Mouse (Mus musculus): ENCODE results near the gene Pak2. TPM values are rescaled to one million over a fixed set of nuclear protein-coding genes. Genes with fewer than 3 reads are reported as not detected.

Pak2 gene
- total RNA-seq, 1 experiment, result 26.9 TPM

DNA sequence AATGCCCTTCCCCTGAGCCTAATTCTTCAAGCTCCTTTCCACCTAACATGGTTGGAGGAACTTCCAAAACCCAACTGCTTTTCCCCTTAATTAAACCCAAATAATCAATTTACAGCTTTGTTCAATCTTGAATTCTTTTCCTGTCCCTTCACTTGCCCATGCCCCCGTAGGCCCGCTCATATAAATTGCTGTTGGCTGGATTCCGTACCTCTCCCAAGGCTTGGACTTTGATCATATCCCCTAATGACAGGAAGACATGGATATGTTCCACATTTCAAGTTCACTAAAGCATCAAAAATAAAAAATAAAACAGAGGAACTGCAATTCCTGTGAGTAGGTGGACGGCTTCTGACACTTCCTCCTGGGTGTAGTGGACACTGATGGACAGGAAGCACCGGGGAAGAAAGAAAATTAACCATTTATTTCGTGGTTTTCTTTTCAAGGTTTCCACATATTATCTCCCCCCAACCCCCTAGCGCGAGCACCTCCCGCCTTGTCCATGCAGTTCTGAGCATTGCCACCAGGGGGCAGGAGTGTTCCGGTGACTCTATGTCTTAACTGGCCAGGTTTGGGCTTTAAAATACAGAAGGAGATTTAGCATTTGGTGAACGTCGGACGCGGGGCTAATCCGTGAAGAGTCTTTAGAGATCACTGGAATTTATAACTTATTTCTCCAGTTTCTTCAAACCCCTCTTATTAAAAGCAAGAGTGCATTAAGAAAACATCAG, 36.0 kb upstream of the Pak2 start:
- no peak for TF ChIP-seq HCFC1 (IDR thresholded peaks at IDR 0.05; ENCODE audit: borderline replicate concordance, insufficient read depth, low read length)
- TF ChIP-seq MAFK (IDR thresholded peaks at IDR 0.05; ENCODE audit: insufficient read depth, low read depth, low read length), result no peak
- peak; percentile 10; the same call in 1 of the 2 replicates for TF ChIP-seq ZC3H11A (IDR thresholded peaks at IDR 0.05; ENCODE audit: borderline replicate concordance, low read depth, low read length)
- no peak for TF ChIP-seq CHD2 (IDR thresholded peaks at IDR 0.05; ENCODE audit: low read depth, low read length)
- no peak for TF ChIP-seq ZNF384 (IDR thresholded peaks at IDR 0.05; ENCODE audit: low read depth, low read length)
- DNase-seq (ENCODE audit: low read depth, low spot score), result no peak
- H3K9ac ChIP-seq (ENCODE audit: insufficient read depth, low read depth, low read length, poor library complexity, severe bottlenecking), result no peak overlapping the region
- H3K27ac ChIP-seq (ENCODE audit: insufficient read depth, low read depth, low read length, poor library complexity, severe bottlenecking), result no peak overlapping the region; the same call in 1 of the 2 replicates
- H3K4me3 ChIP-seq (ENCODE audit: insufficient read depth in 1 of 2, low read depth in 1 of 2, low read length in 2 of 2, poor library complexity in 1 of 2, severe bottlenecking in 1 of 2), result no peak overlapping the region
- in situ Hi-C loops (cut with MboI; ENCODE audit: low sequenced_read_pairs in 2 of 2, unreplicated experiment in 2 of 2), result no loop called here
- H3K36me3 ChIP-seq (ENCODE audit: control insufficient read depth, insufficient read depth, low read length, poor library complexity, severe bottlenecking), result no peaks in the 10 kb centered on the region
- H3K9me3 ChIP-seq (ENCODE audit: control insufficient read depth, insufficient read depth, low read depth, low read length), result no peaks in the 10 kb centered on the region
- peaks cover 0 to 12% of the 10 kb centered on the region in 2 experiments; a peak in 1 of 4 replicates for H3K4me1 ChIP-seq (ENCODE audit: control insufficient read depth in 2 of 2, insufficient read depth in 2 of 2, low read length in 2 of 2, poor library complexity in 1 of 2)

DNA sequence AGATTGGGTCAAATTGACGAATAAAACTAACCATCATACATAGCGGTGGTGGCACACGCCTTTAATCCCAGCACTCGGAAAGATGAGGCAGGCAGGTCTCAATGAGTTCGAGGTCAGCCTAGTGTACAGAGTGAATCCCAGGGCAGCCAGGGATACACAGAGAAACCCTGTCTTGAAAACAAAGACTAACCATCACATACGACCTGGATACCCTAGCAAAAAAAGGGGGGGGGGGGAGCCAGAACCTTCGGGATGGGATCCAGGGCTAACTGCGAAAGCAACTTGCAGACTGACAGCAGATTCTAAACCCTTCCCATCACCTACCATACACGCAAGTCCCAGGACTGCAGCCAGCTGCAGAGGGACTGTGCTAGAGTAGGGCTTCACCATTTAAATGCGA, 35.3 kb upstream of the Pak2 start:
- no peak for DNase-seq (ENCODE audit: low read depth, low spot score)
- no peak for TF ChIP-seq ZNF384 (IDR thresholded peaks at IDR 0.05; ENCODE audit: low read depth, low read length)
- TF ChIP-seq ZC3H11A (IDR thresholded peaks at IDR 0.05; ENCODE audit: borderline replicate concordance, low read depth, low read length), result no peak
- no peak for TF ChIP-seq MAFK (IDR thresholded peaks at IDR 0.05; ENCODE audit: insufficient read depth, low read depth, low read length)
- no peak for TF ChIP-seq HCFC1 (IDR thresholded peaks at IDR 0.05; ENCODE audit: borderline replicate concordance, insufficient read depth, low read length)
- no peak for TF ChIP-seq CHD2 (IDR thresholded peaks at IDR 0.05; ENCODE audit: low read depth, low read length)
- H3K9ac ChIP-seq (ENCODE audit: insufficient read depth, low read depth, low read length, poor library complexity, severe bottlenecking), result no peak overlapping the region
- H3K4me3 ChIP-seq (ENCODE audit: insufficient read depth in 1 of 2, low read depth in 1 of 2, low read length in 2 of 2, poor library complexity in 1 of 2, severe bottlenecking in 1 of 2), result no peak overlapping the region
- H3K4me1 ChIP-seq (ENCODE audit: control insufficient read depth in 2 of 2, insufficient read depth in 2 of 2, low read length in 2 of 2, poor library complexity in 1 of 2), result peaks cover 0 to 12% of the 10 kb centered on the region in 2 experiments; a peak in 1 of 4 replicates
- in situ Hi-C loops (cut with MboI; ENCODE audit: low sequenced_read_pairs in 2 of 2, unreplicated experiment in 2 of 2), result no loop called here
- H3K27ac ChIP-seq (ENCODE audit: insufficient read depth, low read depth, low read length, poor library complexity, severe bottlenecking), result peak overlapping the region; percentile 42; the same call in 1 of the 2 replicates
- H3K9me3 ChIP-seq (ENCODE audit: control insufficient read depth, insufficient read depth, low read depth, low read length), result no peaks in the 10 kb centered on the region
- H3K36me3 ChIP-seq (ENCODE audit: control insufficient read depth, insufficient read depth, low read length, poor library complexity, severe bottlenecking), result no peaks in the 10 kb centered on the region

DNA sequence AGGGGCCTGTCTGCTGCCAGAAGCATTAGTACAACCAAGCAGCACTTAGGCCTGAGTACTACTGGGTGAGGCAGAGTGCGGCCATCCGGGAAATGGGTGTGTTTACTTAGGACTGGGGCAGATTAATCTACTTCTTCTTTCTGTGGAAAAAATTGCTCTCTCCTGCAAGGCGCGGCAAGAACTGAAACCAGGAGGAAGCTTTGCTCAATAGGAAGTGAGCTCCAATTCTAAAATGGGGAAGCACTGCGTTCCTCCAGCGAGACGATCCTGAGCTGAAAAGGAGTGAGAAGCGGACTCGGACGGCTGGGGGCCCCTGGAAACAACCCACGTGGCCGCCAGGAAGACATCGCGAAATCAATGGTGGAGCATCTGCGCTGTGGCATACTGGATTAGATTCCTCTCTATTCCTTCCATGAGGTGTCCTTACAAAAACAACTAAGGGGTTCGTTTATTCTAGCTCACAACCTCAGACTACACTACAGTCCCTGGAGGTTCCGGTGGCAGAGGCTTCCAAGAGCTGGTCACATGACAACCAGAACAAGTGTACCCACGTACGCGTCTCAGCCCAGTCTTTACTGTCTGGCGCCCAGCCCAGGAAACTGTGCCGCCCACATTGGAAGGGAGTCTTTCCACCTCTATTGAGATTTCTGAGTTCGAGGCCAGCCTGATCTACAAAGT, 34.5 kb upstream of the Pak2 start:
- H3K27ac ChIP-seq (ENCODE audit: insufficient read depth, low read depth, low read length, poor library complexity, severe bottlenecking), result peak overlapping the region; percentile 62; the same call in 1 of the 2 replicates
- TF ChIP-seq MAFK (IDR thresholded peaks at IDR 0.05; ENCODE audit: insufficient read depth, low read depth, low read length), result no peak
- TF ChIP-seq ZNF384 (IDR thresholded peaks at IDR 0.05; ENCODE audit: low read depth, low read length), result no peak
- TF ChIP-seq CHD2 (IDR thresholded peaks at IDR 0.05; ENCODE audit: low read depth, low read length), result no peak
- TF ChIP-seq HCFC1 (IDR thresholded peaks at IDR 0.05; ENCODE audit: borderline replicate concordance, insufficient read depth, low read length), result no peak
- no peak for TF ChIP-seq ZC3H11A (IDR thresholded peaks at IDR 0.05; ENCODE audit: borderline replicate concordance, low read depth, low read length)
- DNase-seq (ENCODE audit: low read depth, low spot score), result no peak
- H3K4me3 ChIP-seq (ENCODE audit: insufficient read depth in 1 of 2, low read depth in 1 of 2, low read length in 2 of 2, poor library complexity in 1 of 2, severe bottlenecking in 1 of 2), result peak overlapping the region; percentile 1 to 23; a peak in 3 of 4 replicates
- in situ Hi-C loops (cut with MboI; ENCODE audit: low sequenced_read_pairs in 2 of 2, unreplicated experiment in 2 of 2), result no loop called here
- peak overlapping the region; percentile 71 for H3K9ac ChIP-seq (ENCODE audit: insufficient read depth, low read depth, low read length, poor library complexity, severe bottlenecking)
- no peaks in the 10 kb centered on the region for H3K9me3 ChIP-seq (ENCODE audit: control insufficient read depth, insufficient read depth, low read depth, low read length)
- H3K4me1 ChIP-seq (ENCODE audit: control insufficient read depth in 2 of 2, insufficient read depth in 2 of 2, low read length in 2 of 2, poor library complexity in 1 of 2), result peaks cover 0 to 12% of the 10 kb centered on the region in 2 experiments; a peak in 1 of 4 replicates
- H3K36me3 ChIP-seq (ENCODE audit: control insufficient read depth, insufficient read depth, low read length, poor library complexity, severe bottlenecking), result no peaks in the 10 kb centered on the region

DNA sequence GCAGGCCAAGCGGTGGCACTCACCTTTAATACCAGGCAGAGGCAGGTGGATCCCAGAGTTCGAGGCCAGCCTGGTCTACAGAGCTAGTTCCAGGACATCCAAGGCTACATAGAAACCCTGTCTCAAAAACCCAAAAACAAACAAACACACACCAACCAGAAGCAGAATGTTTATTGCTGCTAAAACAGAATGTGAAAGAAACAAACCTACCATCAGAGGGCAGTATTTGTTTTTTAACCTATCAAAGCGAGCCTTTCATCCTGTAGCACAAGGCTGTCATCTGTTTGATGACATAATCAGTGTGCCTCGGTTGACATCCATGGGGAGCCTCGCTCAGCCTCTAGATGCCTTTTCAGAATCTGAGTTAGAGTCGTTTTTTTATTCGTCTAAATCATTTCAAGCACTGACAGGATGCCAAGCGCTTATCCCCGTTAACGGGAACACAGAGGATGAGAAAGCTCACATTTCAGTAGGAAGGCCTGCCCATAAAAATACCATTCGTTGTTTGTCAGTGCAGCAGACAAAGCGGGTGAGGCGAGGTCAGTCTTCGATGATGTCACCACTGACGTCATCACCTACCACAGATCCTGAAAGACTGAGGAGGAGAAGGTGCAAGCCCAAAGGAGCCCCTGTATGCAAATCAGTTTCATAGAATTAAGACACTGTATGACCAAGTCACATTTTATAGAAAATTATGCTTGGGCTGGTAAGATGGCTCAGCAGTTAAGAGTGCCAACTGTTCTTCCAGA, 32.0 kb upstream of the Pak2 start:
- no peak overlapping the region for H3K4me3 ChIP-seq (ENCODE audit: insufficient read depth in 1 of 2, low read depth in 1 of 2, low read length in 2 of 2, poor library complexity in 1 of 2, severe bottlenecking in 1 of 2)
- H3K27ac ChIP-seq (ENCODE audit: insufficient read depth, low read depth, low read length, poor library complexity, severe bottlenecking), result no peak overlapping the region
- H3K36me3 ChIP-seq (ENCODE audit: control insufficient read depth, insufficient read depth, low read length, poor library complexity, severe bottlenecking), result peaks cover 2% of the 10 kb centered on the region; the same call in 1 of the 2 replicates
- in situ Hi-C loops (cut with MboI; ENCODE audit: low sequenced_read_pairs in 2 of 2, unreplicated experiment in 2 of 2), result no loop called here
- H3K9ac ChIP-seq (ENCODE audit: insufficient read depth, low read depth, low read length, poor library complexity, severe bottlenecking), result no peak overlapping the region
- H3K4me1 ChIP-seq (ENCODE audit: control insufficient read depth in 2 of 2, insufficient read depth in 2 of 2, low read length in 2 of 2, poor library complexity in 1 of 2), result peaks cover 0 to 10% of the 10 kb centered on the region in 2 experiments; a peak in 1 of 4 replicates
- no peak for DNase-seq (ENCODE audit: low read depth, low spot score)
- no peaks in the 10 kb centered on the region for H3K9me3 ChIP-seq (ENCODE audit: control insufficient read depth, insufficient read depth, low read depth, low read length)
- TF ChIP-seq ZC3H11A (IDR thresholded peaks at IDR 0.05; ENCODE audit: borderline replicate concordance, low read depth, low read length) (no peak), CHD2 (IDR thresholded peaks at IDR 0.05; ENCODE audit: low read depth, low read length) (no peak), MAFK (IDR thresholded peaks at IDR 0.05; ENCODE audit: insufficient read depth, low read depth, low read length) (no peak), ZNF384 (IDR thresholded peaks at IDR 0.05; ENCODE audit: low read depth, low read length) (no peak), HCFC1 (IDR thresholded peaks at IDR 0.05; ENCODE audit: borderline replicate concordance, insufficient read depth, low read length) (no peak)

Measured in ES-E14 (cell line).